Mouse (Mus musculus): Measurements from ENCODE around the gene Col28a1.

Gene Col28a1

DNA sequence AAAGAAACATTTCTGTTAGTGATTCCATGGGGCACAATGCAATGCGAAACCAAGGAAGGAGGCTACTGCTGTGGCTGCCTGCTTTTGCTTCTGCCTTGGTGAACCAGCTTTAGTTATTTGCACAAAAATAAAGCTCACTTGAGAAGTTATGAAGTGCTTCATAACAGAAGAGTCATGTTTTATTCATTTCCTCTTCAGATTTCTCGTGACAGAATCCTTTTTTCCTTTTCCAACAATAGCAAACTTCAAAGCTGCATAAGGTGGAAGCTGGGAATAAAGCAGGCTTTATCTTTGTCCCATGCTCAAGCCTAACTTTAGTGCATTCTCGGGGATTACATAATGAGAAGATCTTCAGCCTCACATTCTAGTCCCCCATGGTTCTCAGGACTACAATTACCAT lies 65.9 kb downstream of the Col28a1 start:
- intact Hi-C loops (cut with DNase I), result no loop called here

DNA sequence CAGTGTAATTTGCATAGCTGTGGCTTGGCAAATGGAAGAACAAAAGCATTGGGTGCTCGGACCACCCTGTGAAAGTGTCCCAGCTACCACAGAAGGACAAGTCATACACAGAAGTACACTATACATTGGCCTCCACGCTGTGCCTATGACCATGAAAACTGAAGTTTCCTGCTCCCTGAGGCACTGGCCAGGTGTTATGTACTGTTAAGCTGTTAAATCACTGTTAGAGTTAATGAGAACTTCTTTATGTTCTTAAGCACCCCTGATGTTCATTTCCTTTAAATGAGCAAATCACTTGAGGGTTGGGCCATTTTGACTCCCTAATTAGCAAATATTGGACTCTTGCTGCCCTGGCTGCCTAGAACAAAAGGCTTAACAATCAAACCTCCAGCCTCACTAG lies 73.3 kb downstream of the Col28a1 start:
- intact Hi-C loops (cut with DNase I), result no loop called here

DNA sequence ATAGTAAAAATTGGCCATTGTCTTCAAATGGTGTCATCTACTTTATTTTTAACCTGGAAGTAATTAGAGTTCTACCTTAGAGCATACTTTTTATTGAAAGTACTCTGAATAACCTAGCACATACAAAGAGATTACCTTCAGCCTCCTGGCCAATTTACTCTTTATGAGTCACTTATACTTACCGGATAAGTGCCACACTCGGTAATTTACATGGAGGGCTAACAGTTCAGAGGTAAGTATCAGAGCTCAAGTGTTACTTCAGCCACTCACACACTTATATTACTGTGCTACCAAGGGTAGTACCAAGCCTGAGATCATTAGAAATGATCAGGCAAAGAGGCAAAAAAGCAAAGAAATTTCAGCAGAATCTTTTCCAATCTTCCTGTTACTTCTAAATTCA lies 73.8 kb downstream of the Col28a1 start:
- intact Hi-C loops (cut with DNase I), result no loop called here

DNA sequence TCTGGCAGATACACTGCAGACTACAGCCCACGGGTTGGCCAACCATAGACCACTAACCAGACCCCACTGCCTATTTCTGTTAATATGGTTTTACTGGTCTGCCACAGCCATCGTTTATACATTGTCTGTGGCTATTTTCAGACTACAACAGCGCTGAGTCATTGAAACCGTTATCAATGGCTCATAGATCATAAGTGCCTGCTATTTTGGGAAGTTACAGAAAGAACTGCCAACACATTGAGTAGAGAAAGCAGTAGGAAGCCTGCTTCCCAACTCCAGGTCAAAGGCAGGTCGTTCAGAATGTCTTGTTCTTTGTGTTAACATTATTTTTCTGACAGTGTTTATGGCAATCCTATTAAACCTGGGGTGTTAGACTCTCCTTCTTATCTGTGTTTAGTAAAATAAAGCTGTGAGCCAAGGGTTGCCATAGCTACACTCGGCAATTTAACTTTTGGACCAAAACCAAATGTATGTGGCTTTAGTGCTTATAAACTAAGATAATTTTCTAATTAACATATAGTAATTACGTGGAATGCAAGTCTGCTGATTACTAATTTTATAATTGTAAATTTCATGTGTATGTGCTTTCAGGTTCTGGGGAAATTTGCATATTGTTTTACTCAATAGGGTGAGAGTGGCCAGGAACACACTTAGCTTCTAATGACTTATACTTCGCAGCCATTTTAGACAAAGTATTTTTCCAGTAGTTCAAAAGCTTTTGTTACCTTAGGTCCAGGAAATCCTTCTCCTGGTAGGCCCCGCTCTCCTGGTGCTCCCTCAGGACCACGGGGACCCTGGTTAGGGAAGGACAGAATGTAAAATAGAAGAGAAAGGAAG lies 86.3 kb downstream of the Col28a1 start:
- intact Hi-C loops (cut with DNase I), result no loop called here

DNA sequence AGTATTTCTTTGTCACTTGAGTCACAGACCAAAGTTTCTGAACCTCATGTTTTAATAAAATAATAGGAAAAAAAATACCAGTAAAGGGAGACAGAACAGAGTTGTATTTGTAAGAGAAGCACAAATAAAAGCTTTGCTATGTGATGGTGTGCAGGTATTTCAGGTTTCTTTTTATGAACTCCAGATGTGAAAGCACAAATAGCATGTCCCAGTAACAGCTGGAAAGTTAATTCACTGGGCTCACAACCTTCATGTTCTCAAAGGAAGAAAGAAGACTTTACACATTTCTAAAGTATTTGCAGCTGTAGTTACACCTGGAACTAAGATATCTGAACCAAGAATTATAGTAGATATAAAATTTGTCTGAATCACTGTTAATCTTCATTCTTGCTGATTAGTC lies 91.2 kb downstream of the Col28a1 start:
- intact Hi-C loops (cut with DNase I), result no loop called here

DNA sequence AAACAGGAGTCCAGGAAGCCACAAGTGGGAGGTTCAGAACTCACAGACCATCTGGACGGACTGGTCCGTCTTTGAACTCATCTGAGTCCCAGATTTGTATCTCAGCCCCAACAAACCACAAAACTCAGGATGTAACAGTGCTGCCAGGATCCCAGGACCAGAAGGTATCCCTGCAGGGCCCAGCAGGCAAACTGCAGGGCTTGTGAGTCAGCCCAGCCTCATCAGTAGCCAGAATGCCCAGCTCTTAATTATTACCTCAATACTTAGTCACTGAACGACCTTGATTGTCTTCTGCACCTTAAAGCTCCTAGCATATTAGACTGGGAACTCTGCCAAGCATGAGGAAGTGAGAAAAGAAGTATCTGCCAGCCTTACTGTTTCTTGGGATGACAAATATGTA lies 96.6 kb downstream of the Col28a1 start:
- intact Hi-C loops (cut with DNase I), result no loop called here

DNA sequence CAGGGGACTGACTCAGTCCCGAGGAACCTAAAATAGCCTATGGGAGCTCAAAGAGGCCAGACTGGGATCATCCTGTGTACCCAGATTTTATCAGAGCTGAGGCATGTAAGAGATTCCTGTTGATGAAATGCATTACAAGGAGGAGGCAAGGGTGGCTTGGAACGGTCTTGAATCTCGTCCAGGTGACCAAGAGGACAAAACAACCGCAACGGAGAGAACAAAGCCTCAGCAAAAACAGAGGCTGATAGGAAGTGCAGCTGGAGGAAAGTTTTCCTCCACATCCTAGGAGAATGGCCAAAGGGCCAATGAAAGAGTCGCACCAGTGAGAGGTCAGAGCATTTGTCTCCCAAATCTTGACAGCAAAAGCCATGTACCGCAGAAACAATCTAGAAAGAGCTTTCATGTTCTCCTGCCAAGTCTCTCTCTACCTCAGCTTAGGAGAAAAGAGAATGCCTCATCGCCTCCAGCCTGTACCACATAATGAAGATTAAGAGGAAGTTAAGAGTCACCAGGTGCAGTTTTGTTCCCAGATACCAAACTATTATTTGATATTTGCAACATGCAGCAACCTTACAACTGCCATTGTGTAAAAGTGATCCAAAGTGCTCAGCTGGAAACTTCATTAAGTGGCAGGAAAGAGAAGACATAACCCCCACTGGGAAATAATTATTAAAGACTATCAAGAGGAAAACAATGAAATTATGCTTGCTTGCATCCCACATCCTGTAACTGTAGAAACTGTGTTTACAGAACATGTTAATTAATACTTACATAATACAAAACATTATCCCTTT lies 98.1 kb downstream of the Col28a1 start:
- intact Hi-C loops (cut with DNase I), result no loop called here

DNA sequence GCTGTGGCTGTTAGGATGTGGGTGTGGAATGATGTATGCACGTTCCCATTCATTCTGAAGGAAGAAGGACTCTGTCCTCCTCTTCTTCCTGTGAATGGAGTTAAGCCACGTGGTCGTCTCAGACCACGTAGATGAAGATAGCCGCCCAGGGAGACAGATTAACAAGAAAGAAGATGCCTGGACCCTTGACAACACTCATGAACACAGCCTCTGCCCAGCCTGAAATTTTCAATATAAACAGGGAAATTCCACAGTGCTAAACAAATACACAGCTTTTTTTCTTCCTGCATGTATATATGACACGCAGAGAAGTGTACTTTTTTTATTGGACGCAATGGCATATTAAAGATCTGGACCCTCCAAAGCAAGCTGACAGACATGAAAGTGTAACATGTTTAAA lies 98.9 kb downstream of the Col28a1 start:
- intact Hi-C loops (cut with DNase I), result no loop called here

DNA sequence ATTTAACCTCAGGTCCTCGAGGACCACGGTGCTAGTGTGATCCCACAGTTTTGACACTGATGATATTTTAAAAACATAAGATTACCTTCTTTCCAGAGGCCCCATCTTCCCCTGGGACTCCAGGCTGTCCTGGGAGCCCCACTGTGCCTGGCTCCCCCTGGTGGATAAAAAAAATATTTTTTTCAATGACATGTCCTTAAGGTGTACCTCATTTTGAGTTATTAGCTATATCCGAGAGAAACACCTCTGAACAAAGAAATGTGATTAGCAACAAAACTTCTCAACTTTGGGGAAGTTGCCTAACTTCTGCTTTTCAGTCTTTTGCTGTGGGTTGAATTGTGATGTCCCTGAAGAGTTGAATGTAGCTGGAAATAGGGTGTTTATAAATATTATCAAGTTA lies 105.6 kb downstream of the Col28a1 start:
- intact Hi-C loops (cut with DNase I), result loop anchor here (2.0 kb wide), 1 partner anchor 354 kb away; no protein-coding TSS in a partner anchor

DNA sequence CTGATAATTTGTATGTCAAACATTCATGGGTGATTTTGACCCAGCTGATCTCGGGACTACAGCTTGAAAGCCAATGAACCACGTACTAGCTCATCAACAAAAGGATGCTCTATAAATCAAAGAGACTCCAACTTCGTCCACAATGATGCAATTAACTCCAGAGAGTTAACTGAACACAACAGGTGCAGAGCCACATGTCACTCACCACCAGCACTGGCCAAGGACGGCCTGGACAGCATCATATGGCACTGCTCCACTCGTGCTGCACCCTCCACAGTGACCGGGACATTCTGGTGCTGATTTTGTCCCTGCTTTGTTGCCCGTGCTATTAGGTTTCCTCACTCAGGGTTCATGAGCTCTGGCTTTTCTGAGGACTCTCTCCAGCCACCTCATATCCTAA lies 107.6 kb downstream of the Col28a1 start:
- intact Hi-C loops (cut with DNase I), result no loop called here

DNA sequence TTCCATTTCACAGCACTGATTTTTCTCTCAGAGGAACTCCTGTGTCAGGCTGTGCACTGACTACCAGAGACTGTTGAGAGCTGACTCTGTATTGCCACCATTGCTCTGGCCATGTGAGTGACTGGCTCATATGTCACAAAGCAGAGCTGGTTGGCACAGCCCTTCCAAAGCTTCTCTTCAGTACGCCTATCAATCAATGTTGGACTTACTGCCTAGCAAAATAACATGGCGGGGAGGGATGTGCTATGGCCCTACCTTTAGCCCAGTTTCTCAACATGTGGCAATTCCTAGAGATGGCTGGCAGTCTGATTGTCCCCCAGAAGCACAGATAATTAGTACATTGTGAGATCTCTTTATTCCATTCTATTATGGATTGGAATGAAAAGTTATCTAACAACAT lies 109.2 kb downstream of the Col28a1 start:
- intact Hi-C loops (cut with DNase I), result no loop called here

DNA sequence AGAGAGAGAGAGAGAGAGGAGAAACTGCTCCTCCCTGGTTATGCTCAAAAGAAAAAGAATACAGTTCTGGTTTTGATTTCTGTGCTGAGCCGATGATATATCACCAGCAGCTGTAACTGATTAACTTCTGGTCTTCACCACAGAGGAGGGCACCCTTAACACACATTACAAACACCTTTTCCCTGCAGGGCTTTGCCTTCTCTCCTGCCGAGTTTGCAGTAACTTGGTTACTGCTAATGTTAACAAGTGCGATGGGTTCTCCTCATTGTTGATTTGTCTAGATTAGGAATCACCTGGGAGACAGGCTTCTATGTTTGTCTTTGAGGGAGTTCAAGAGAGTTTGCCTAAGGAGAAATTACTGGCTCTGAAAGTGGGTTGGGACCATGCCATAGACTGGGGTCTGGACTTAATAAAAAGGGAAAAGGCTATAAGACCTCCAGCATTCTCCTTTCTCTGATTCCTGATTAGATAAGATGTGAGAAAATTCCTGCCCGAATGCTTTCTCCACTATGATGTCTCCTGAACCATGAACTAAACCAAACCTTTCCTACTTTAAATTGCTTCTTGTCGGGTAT lies 114.8 kb downstream of the Col28a1 start:
- intact Hi-C loops (cut with DNase I), result no loop called here

DNA sequence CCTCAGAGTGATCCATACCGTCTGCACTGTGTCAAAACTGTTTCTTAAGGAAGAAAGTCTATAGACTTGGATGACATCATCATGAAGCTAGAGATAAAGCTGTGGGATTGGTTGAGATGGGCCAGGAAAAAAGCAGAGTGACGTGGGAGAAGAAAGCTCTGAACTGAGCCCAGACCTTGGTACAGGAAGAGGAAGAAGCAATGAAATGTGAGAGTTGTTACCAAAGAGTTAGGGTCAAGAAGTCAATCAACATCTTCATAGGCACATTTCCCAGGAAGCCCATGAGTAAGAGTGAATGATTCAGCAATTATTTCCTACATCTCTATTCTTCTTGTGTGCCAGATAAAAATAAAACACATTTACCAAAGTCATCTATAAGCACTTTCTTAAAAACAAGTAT lies 117.5 kb downstream of the Col28a1 start:
- intact Hi-C loops (cut with DNase I), result no loop called here

DNA sequence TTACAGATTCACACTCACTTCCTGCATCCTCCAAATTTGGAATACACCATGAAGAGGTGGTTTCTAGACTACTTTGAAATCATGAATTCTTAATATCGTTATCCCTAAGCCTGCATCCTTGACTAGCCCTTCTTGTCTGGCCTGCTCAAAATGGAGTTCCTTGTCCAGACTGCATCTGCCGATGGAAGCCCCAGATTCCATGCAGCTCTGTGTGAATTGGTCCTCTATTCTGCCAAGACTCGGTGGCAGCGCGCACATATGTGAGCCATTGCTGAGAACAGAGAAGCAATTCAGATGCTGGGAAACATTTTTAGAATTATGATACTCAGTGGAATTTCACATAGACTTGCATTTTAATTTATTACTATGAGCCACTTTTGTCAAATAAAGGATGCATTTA lies 123.4 kb downstream of the Col28a1 start:
- intact Hi-C loops (cut with DNase I), result no loop called here

DNA sequence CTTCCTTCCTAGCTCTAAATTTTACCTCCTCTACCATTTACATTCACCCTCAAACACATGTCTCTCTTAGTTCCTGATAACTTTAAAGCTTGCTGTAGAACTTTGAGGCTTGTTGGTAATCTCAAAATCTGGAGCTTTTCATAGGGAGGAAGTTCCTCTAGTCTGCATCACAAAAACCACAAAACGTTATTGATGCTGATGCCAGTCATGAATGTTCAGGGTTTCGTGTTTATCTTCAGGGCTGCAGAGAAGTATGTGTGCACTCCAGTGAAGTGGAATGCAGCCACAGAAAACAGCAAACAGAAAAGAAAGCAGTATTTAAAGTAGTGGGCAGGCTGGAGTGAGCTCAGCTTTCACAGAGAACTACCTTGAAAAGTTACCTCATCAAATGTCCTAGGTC lies 124.0 kb downstream of the Col28a1 start:
- intact Hi-C loops (cut with DNase I), result no loop called here

DNA sequence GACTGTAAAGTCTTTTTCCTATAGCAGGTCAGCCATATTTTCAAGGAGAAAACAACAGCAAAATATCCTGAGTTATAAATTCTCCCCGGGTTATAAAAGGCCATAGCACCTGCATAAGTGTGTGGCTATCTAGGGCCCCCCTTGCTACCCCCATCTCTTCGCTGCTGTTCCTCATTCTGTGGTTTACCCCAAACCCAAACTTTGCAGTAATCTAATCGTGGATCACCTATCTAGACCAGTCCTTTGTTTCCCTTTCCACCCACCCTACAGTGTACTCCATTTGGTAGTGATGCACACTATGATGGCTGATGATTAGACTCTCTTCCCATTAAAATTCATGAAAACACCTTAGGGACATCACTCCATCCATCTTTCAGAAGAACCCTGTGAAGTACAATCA lies 125.3 kb downstream of the Col28a1 start:
- intact Hi-C loops (cut with DNase I), result no loop called here

DNA sequence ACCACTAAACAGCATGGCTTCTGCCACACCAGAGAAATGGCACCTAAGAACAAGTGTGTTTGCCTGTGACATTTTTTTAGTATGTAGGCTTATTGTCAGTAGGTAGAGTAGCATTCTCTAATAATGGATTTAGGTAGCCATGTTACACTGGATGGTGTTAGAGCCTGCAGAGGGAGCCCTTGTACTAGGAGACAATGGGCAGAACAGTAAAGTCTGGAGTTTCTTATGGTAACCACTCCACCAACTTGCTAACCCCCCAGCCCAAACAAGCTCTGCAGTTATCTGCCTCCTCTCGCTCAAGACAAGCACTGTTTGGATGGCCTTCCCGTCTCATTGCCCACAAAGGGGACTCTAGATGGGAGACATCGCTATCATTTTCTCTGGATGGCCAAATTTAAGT lies 126.2 kb downstream of the Col28a1 start:
- intact Hi-C loops (cut with DNase I), result no loop called here

DNA sequence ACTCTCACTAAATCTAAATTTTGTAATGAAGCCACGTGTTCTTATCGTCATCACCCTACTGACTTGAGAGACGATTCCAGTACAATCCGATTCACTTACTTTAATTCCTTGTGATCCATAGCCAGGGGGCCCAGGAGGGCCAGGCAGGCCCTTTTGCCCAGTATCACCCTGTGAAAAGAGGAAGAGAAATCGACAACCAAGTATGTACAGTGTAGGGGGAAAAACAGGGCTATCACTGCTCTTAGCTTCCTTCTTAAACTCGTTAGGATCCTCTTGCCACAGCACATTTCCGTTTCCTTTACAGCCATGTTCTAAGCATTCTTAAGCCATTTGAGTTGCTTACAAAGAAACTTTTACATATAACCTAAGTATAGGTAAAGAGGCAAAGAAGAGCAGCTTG lies 133.2 kb downstream of the Col28a1 start:
- intact Hi-C loops (cut with DNase I), result no loop called here

DNA sequence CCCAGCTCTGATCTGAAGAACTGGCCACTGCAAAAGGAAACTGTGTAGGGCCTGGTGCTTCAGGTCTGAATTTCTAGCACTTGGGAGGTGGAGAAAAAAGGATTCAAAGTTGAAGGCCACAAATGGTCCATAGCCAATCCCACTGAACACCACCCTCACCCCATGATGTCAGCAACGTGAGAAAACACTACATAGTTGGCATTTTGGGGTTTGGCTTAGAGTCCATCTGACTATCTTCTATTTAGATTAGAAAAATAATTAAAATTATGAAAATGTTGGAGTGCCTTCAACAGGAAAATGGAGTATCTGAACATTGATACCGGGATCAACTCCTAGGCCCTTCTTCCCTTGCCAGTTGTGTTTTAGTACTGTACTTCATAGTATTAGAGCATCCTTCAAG lies 144.2 kb downstream of the Col28a1 start:
- intact Hi-C loops (cut with DNase I), result no loop called here

DNA sequence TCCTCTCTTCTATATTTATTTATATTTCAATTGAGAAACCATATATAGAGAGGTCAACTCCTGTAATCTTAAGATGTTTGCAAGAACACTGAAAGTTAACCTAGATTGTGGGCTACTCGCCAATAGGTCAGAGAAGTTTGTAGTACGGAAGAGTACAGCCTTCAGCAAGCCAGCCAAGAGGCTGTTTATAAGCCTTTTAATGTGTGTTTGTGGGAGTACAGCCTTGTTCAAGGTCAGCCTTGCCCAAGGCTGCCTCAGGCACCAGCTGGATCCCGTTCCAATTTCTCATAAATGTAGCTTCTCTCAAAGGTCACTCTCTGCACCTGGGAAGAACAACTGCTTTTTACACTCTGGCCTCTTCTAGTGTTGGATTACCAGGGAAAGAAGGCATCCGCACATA lies 146.0 kb downstream of the Col28a1 start:
- intact Hi-C loops (cut with DNase I), result no loop called here

DNA sequence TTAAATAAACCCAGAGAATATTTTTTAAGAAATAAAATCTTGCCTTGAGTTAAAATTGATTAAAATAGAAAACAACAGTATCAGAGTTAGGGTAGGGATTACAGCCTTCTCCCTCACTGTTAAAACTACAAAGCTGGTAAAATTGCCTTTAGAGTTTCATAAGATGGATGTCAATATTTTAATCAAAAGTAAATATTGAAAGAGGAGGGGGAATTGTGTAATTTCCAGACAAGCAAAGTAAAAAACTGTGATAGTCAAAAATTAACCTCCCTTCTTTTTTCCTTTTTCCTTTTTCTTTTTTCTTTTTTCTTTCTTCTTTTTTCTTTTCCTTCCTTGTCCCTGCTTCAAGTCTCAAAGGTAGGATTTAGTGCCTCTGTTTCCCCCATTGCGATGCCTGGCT lies 146.6 kb downstream of the Col28a1 start:
- intact Hi-C loops (cut with DNase I), result no loop called here

DNA sequence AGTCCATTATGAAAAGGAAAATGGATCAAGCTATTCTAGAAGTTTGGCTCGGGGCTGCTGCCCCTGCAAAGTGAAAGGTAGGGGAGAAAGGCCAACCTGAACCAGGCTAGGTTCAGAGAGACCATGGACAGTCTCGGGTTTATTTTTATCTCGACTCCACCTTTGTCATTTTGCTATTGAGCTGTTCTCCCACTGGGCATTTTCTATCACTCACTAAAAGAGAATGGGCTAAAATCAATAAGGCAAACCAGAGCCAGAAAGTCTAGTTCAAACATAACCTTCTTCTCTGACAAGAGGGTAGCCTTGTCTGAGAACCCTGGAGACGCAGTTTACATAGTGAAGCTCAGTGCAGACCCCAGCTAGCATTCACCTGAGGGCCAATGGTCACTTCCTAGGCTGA lies 163.7 kb downstream of the Col28a1 start:
- intact Hi-C loops (cut with DNase I), result no loop called here

Data from adrenal gland (tissue).